Mouse (Mus musculus) thymus, adult 2 months (tissue): Measurements from ENCODE around the gene Ccdc185. TPM values are rescaled to one million over a fixed set of nuclear protein-coding genes. Genes with fewer than 3 reads are reported as not detected.
A peak's percentile ranks its signal among the peaks of the same experiment; 100 is the strongest.

Experiments
- DNase-seq: peaks from one replicate; pipeline ENCODE4 v3.0.0; 2021
- H3K27ac ChIP-seq: fragments of 200-500 bp; 2 replicates; pipeline ENCODE4 v1.5.1; 2012; ENCODE audit warnings: low read length, control low read depth; ENCODE audit not compliant: control insufficient read depth, insufficient read depth
- H3K27me3 ChIP-seq: fragments of 200-500 bp; 2 replicates; pipeline ENCODE4 v1.6.1; 2012; ENCODE audit warnings: mild to moderate bottlenecking, low read length, moderate library complexity, mixed read lengths; ENCODE audit not compliant: control insufficient read depth, insufficient read depth
- H3K36me3 ChIP-seq: fragments of 200-500 bp; 2 replicates; pipeline ENCODE4 v1.6.1; 2012; ENCODE audit warnings: mild to moderate bottlenecking, low read length, moderate library complexity; ENCODE audit not compliant: control insufficient read depth, insufficient read depth
- H3K4me1 ChIP-seq: fragments of 200-500 bp; replicated peaks from 2 replicates; pipeline ENCODE4 v1.6.1; 2012; ENCODE audit warnings: low read length; ENCODE audit not compliant: control insufficient read depth, insufficient read depth
- H3K4me3 ChIP-seq: fragments of 200-500 bp; 2 replicates; pipeline ENCODE4 v1.5.1; 2012; ENCODE audit warnings: mild to moderate bottlenecking, low read length, control low read depth, moderate library complexity; ENCODE audit not compliant: control insufficient read depth, insufficient read depth
- CTCF ChIP-seq: fragments of 200-500 bp; IDR thresholded peaks from 2 replicates; pipeline ENCODE4 v1.5.1; 2012; ENCODE audit warnings: mild to moderate bottlenecking, control low read depth, low read length, moderate library complexity, borderline replicate concordance; ENCODE audit not compliant: control insufficient read depth, poor library complexity, insufficient read depth; ENCODE audit errors: extremely low read depth
- POLR2A ChIP-seq: fragments of 200-500 bp; IDR thresholded peaks from 2 replicates; pipeline ENCODE4 v1.6.1; 2012; ENCODE audit warnings: mild to moderate bottlenecking, low read length, control low read depth, moderate library complexity; ENCODE audit not compliant: control insufficient read depth, poor library complexity, insufficient read depth; ENCODE audit errors: extremely low read depth
- WGBS: fragments of 180-500 bp; shearing (Covaris S2); methylation state at CpG from one replicate; pipeline ENCODE4 v1.1.7; 2018; 5-methylcytosine and 5-hydroxymethylcytosine counted together
- polyA plus RNA-seq: library from polyadenylated mRNA; depleted of rRNA; stranded (reverse); fragments of >200 nt; gene quantifications from 2 replicates; pipeline ENCODE4 v1.2.3, GENCODE M21; 2012; rRNA removed

Ccdc185 gene
- 0.08 TPM in 1 of 2 replicates, not detected in the other for polyA plus RNA-seq

GRCm38 (mm10) chr1:182749080-182749479 is at the start of gene Ccdc185:
Ccdc185 (minus strand) TSS chr1:182749180.
- Histone ChIP-seq H3K4me1 (no peaks in the 10 kb centered on the region), H3K27ac (no peak within 1 kb of the TSS), H3K27me3 (no peaks in the 10 kb centered on the region), H3K36me3 (no peaks in the 10 kb centered on the region), H3K4me3 (no peak within 1 kb of the TSS)
- WGBS: 93% methylated on average over 9 of the region's 9 CpGs
- no peak for DNase-seq
- TF ChIP-seq POLR2A (no peak), CTCF (no peak)

DNA sequence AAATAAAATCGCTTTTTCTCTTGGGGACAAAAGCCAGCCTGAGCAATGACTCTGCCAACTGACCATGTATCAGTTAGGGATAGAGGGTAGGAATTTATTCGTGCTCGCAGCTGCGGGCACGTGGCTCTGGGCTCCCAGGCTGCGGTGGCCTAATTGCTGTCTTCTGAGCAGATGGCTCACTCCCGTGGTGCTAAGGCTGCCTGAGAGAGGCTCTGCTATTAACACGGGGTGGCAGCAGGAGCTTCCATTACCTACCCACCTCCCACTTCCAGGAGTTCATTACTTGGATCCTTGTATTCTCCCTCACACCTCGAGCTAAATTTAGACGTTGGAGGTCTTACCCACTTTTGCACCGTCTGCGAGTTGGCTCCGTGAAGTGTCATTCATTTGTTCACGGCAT is 48.1 kb upstream of the Ccdc185 start:
- no peaks in the 10 kb centered on the region for H3K4me1 ChIP-seq
- WGBS: 92% methylated on average over 14 of the region's 14 CpGs
- no peak overlapping the region for H3K27ac ChIP-seq
- H3K36me3 ChIP-seq: no peaks in the 10 kb centered on the region
- DNase-seq: no peak
- H3K27me3 ChIP-seq: no peaks in the 10 kb centered on the region
- no peak overlapping the region for H3K4me3 ChIP-seq
- TF ChIP-seq POLR2A: no peak
- no peak for TF ChIP-seq CTCF

DNA sequence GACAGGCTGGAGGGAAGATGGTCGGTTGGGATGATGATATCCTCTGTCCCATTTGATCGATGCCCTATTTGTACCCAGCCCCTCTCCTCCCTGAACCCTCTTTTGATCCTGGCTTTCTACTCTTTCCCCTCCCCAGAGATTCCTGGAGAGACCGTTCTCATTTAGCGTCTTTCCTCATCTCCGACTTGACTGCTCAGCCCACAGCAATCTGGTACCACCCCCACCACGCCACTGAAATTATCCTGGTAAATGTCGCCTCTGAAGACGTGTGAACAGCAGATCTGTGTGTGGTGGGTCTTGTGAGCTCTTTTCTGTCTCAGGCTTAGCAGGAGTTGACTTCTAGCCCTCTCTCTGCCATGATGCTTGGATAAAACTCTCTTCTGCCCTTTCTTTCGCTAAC is 45.6 kb upstream of the Ccdc185 start:
- no peak for DNase-seq
- Histone ChIP-seq H3K4me1 (no peaks in the 10 kb centered on the region), H3K27me3 (no peaks in the 10 kb centered on the region), H3K27ac (no peak overlapping the region), H3K4me3 (no peak overlapping the region), H3K36me3 (no peaks in the 10 kb centered on the region)
- TF ChIP-seq POLR2A (no peak), CTCF (no peak)
- 97% methylated on average over 9 of the region's 9 CpGs for WGBS

GRCm38 (mm10) chr1:182794221-182794620 is 45.2 kb upstream of the Ccdc185 start:
- Histone ChIP-seq H3K4me3 (no peak overlapping the region), H3K27me3 (no peaks in the 10 kb centered on the region), H3K36me3 (no peaks in the 10 kb centered on the region), H3K4me1 (no peaks in the 10 kb centered on the region), H3K27ac (no peak overlapping the region)
- WGBS: 92% methylated on average over 10 of the region's 10 CpGs
- TF ChIP-seq CTCF (no peak), POLR2A (no peak)
- no peak for DNase-seq

DNA sequence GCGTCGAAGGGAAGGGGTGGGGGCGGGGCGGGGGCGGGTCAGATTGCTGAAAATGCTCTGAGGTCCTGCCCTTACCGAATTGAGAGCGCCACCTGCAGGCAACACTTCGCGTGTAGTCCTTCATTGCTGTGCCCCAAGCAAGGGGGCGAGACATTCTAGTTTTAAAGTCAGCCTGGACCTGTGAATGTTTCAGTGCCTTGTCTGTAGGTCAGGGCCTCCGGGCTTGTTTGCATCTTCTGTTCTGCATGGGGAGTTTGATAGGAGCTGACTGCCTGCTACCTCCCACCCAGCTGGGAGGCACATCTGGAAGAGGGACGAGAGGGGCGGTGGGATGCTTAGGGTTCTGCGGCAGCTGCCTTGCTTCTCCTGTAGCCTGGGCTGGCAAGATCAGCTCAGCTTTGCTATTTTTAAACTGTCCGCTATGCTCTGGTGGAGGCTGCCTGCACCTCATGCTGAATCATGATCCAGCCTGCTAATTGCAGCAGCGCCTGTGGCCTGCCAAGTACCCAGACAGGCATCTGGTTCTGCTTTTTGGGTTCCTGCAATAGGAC is 43.6 kb upstream of the Ccdc185 start:
- Histone ChIP-seq H3K27me3 (no peaks in the 10 kb centered on the region), H3K27ac (no peak overlapping the region), H3K36me3 (no peaks in the 10 kb centered on the region), H3K4me3 (no peak overlapping the region), H3K4me1 (no peaks in the 10 kb centered on the region)
- TF ChIP-seq CTCF (no peak), POLR2A (no peak)
- WGBS: 10% methylated on average over 16 of the region's 16 CpGs
- DNase-seq: peak; percentile 66

- Histone ChIP-seq H3K36me3 (no peaks in the 10 kb centered on the region), H3K4me1 (no peaks in the 10 kb centered on the region), H3K27me3 (no peaks in the 10 kb centered on the region), H3K4me3 (no peak overlapping the region), H3K27ac (no peak overlapping the region)
- WGBS: 90% methylated on average over 6 of the region's 6 CpGs
- no peak for DNase-seq
- TF ChIP-seq POLR2A: no peak
- TF ChIP-seq CTCF: no peak
Measured at GRCm38 (mm10) chr1:182788896-182789295, 39.9 kb upstream of the Ccdc185 start.

DNA sequence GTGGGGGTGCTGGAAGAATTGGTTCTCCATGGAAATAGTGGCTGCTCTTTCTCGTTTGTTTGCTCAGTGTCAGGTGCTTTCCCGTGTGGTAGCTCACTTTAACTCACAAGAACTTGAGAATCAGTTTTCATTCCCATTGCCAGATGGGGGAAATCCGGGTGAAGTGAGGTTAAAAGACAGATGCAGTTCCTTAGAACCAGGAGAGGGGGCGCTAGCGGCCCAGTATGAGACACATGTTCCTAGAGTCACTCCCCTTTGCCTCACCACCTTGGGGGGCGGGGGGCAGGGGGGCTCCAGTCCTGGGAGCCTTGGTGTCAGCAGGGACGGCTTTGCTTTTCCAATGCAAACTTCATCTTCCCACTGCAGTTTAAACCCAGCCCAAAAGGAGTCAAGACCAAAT is 38.0 kb upstream of the Ccdc185 start:
- Histone ChIP-seq H3K4me3 (no peak overlapping the region), H3K36me3 (no peaks in the 10 kb centered on the region), H3K4me1 (no peaks in the 10 kb centered on the region), H3K27me3 (no peaks in the 10 kb centered on the region), H3K27ac (no peak overlapping the region)
- TF ChIP-seq POLR2A: no peak
- DNase-seq: no peak
- 59% methylated on average over 7 of the region's 7 CpGs for WGBS
